Mouse (Mus musculus) liver, embryonic 14.5 days (tissue): ENCODE measurements at regions not wholly inside any gene's neighbourhood (a gene's known extent, or its start where the extent isn't known, plus 50 kb on each side); places are given as distances from the start of the nearest gene placed in this dataset.

Experiments used
- ATAC-seq: fragments of 200-750 bp; cut with Nextera tagmentation; 2 replicates; pipeline ENCODE4 v1.8.0; 2017; ENCODE audit warnings: moderate number of reproducible peaks, mild to moderate bottlenecking, moderate library complexity; ENCODE audit not compliant: insufficient read depth
- DNase-seq, 3 experiments: peaks; one replicate each; pipeline ENCODE4 v3.0.0-alpha.2; 2012 to 2013; ENCODE audit warnings: low read depth in 3 of 3, low spot score in 3 of 3
- H3K27ac ChIP-seq: fragments of 300-500 bp; sonication (generic); 2 replicates; pipeline ENCODE4 v1.5.1; 2014; ENCODE audit warnings: moderate library complexity, mild to moderate bottlenecking, control low read depth, inconsistent platforms
- H3K27me3 ChIP-seq: fragments of 300-500 bp; sonication (generic); 2 replicates; pipeline ENCODE4 v1.6.1; 2014; ENCODE audit warnings: mild to moderate bottlenecking, low read length, moderate library complexity; ENCODE audit not compliant: control insufficient read depth, insufficient read depth
- H3K36me3 ChIP-seq: fragments of 300-500 bp; sonication (generic); replicated peaks from 2 replicates; pipeline ENCODE4 v1.6.1; 2014; ENCODE audit warnings: low read depth; ENCODE audit not compliant: control insufficient read depth, insufficient read depth
- H3K4me1 ChIP-seq, 2 experiments: fragments of 200-500 bp in 1 of 2; fragments of 300-500 bp in 1 of 2; sonication (generic) in 1 of 2; replicated peaks; 2 replicates each; pipeline ENCODE4 v1.6.1; 2012 to 2014; ENCODE audit warnings: antibody characterized with exemption in 1 of 2, inconsistent platforms in 1 of 2, low read length in 1 of 2; ENCODE audit not compliant: control insufficient read depth in 2 of 2, insufficient read depth in 2 of 2
- H3K4me2 ChIP-seq: fragments of 300-500 bp; sonication (generic); 2 replicates; pipeline ENCODE4 v1.6.1; 2014; ENCODE audit warnings: low read depth, mild to moderate bottlenecking, control low read depth, moderate library complexity
- H3K4me3 ChIP-seq, 2 experiments: fragments of 200-500 bp in 1 of 2; fragments of 300-500 bp in 1 of 2; sonication (generic) in 1 of 2; 2 replicates each; pipeline ENCODE4 v1.5.1; 2012 to 2014; ENCODE audit warnings: low read depth in 2 of 2, low read length in 2 of 2, mild to moderate bottlenecking in 2 of 2, control low read depth in 1 of 2, inconsistent platforms in 1 of 2, moderate library complexity in 1 of 2; ENCODE audit not compliant: insufficient read depth in 1 of 2
- H3K9ac ChIP-seq: fragments of 300-500 bp; sonication (generic); replicated peaks from 2 replicates; pipeline ENCODE4 v1.6.1; 2014; ENCODE audit warnings: mild to moderate bottlenecking, control low read depth, moderate library complexity
- H3K9me3 ChIP-seq: fragments of 300-500 bp; sonication (generic); 2 replicates; pipeline ENCODE4 v1.6.1; 2016; ENCODE audit warnings: low read length, mixed read lengths; ENCODE audit not compliant: control insufficient read depth
- CTCF ChIP-seq: IDR thresholded peaks from 2 replicates; pipeline ENCODE4 v1.5.1; 2016; ENCODE audit warnings: antibody characterized with exemption, low read depth, control low read depth
- EP300 ChIP-seq: IDR thresholded peaks from 2 replicates; pipeline ENCODE4 v1.6.1; 2016; ENCODE audit warnings: antibody characterized with exemption, low read depth
- WGBS: fragments of 180-500 bp; shearing (Covaris S2); extraction: QIAGEN DNeasy Blood & Tissue Kit; methylation state at CpG from one replicate; pipeline ENCODE4 v1.1.7; 2014; ENCODE audit not compliant: insufficient replicate concordance; 5-methylcytosine and 5-hydroxymethylcytosine counted together

DNA sequence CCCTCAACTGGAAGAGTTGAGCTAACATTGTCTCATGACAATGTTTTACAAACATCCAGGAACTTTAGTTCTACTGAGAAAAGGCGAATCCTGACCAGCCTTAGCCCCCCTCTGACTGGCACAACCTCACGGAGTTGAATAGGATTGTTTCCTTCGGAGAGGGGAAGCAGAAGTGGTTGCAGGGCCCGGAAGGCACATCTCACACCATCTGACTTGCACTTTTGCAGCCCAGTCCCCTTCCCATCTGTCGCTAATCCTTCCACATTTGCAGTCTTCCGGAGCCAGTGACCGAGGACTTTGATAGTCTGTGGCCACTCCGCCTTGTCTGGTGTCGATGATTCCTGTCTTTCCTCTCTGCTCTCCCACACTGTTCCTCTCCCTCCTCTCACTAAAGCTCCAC, 162.8 kb upstream of the Gadl1 start:
- no peak for DNase-seq
- no peak overlapping the region for H3K4me3 ChIP-seq

DNA sequence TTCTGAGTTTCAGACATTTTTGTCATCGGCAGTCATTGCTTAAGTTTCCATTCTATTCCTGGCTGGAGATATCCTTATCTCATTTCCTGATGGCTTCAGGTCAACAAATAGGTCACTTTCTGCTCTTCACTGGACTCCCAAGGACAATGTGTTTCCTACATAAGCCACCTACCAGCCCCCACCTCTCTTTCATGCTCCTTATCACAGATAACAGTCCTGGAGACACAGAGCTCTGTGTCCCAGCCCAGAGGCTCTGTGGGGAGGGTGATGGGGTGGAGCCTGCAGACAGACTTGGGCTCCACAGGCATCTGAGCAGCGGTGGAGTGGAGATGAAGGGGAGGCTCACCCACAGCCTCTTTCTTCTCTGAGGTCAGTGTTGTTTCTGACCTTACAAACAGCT, 148.8 kb upstream of the Gadl1 start:
- H3K27ac ChIP-seq = no peak overlapping the region
- H3K9me3 ChIP-seq = no peaks in the 10 kb centered on the region
- WGBS = 2% methylated on average over 2 of the region's 2 CpGs
- DNase-seq = no peak
- no peak overlapping the region for H3K4me2 ChIP-seq
- H3K36me3 ChIP-seq = no peaks in the 10 kb centered on the region
- H3K4me3 ChIP-seq = no peak overlapping the region
- ATAC-seq = peak; percentile 52; the same call in 1 of the 2 replicates
- H3K4me1 ChIP-seq = peaks cover 0 to 4% of the 10 kb centered on the region in 2 experiments; a peak in 1 of 4 replicates
- no peak overlapping the region for H3K9ac ChIP-seq
- no peaks in the 10 kb centered on the region for H3K27me3 ChIP-seq
- TF ChIP-seq CTCF (no peak), EP300 (no peak)

More for the DNA sequence above, 162.8 kb upstream of the Gadl1 start:
- H3K9ac ChIP-seq = no peak overlapping the region
- H3K4me1 ChIP-seq = 0 out of 4 replicates have a peak, but pooled peaks cover 0 to 3% of the 10 kb centered on the region in 2 experiments
- WGBS = 20% methylated on average over 9 of the region's 9 CpGs
- no peak overlapping the region for H3K4me2 ChIP-seq
- no peaks in the 10 kb centered on the region for H3K27me3 ChIP-seq
- no peaks in the 10 kb centered on the region for H3K9me3 ChIP-seq
- no peak for TF ChIP-seq CTCF
- no peak overlapping the region for H3K27ac ChIP-seq
- no peaks in the 10 kb centered on the region for H3K36me3 ChIP-seq
- no peak for ATAC-seq

DNA sequence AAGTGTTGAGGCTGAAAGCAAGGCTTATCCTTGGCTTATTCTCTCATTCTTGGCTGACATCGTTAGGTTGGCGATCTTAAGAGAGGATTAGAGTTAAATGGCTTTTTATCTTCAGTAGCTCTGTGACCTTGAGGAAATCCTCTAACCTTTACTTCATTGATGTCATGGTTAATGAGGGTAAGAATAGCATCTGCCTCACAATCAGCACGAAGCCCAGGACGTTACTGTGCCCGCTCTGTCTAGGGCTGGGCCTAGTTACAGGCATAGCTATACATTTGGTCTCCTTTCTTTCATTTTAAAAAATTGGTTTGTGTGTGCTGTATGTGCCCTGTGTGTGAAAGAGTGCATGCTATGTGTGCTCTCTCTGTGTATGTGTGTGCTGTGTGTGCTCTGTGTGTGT, 145.1 kb upstream of the Gadl1 start:
- H3K27me3 ChIP-seq = no peaks in the 10 kb centered on the region
- H3K4me1 ChIP-seq = peaks cover 0 to 4% of the 10 kb centered on the region in 2 experiments; a peak in 1 of 4 replicates
- no peak overlapping the region for H3K4me2 ChIP-seq
- H3K36me3 ChIP-seq = no peaks in the 10 kb centered on the region
- H3K9ac ChIP-seq = no peak overlapping the region
- H3K27ac ChIP-seq = no peak overlapping the region
- no peak for DNase-seq
- no peak overlapping the region for H3K4me3 ChIP-seq
- no peaks in the 10 kb centered on the region for H3K9me3 ChIP-seq
- WGBS = 74% methylated on average over 5 of the region's 5 CpGs
- ATAC-seq = no peak
- TF ChIP-seq CTCF = no peak
- TF ChIP-seq EP300 = no peak

DNA sequence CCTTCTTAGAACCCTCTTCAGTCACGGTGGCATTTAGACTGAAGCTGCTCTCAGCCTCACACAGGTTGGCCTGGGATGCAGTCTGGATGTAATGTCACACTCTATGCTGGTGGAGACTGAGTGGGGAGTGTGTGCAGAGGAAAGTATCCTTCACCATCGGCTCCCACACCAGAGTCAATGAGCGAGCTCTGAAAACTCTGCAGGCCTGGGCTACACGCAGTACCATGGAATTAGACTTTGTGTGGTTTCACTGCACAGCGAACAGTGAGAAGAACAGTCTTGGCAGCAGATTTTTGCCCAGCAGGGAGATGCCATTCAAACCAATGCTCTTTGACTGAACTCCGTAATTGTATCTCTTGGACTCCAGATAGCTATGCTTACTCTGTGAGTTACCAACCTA, 142.8 kb upstream of the Gadl1 start:
- Histone ChIP-seq H3K27me3 (no peaks in the 10 kb centered on the region), H3K36me3 (no peaks in the 10 kb centered on the region), H3K4me2 (no peak overlapping the region), H3K27ac (no peak overlapping the region), H3K4me1 (no peaks in the 10 kb centered on the region), H3K4me3 (no peak overlapping the region), H3K9ac (no peak overlapping the region), H3K9me3 (no peaks in the 10 kb centered on the region)
- DNase-seq = no peak
- no peak for ATAC-seq
- 67% methylated on average over 6 of the region's 6 CpGs for WGBS
- no peak for TF ChIP-seq EP300

DNA sequence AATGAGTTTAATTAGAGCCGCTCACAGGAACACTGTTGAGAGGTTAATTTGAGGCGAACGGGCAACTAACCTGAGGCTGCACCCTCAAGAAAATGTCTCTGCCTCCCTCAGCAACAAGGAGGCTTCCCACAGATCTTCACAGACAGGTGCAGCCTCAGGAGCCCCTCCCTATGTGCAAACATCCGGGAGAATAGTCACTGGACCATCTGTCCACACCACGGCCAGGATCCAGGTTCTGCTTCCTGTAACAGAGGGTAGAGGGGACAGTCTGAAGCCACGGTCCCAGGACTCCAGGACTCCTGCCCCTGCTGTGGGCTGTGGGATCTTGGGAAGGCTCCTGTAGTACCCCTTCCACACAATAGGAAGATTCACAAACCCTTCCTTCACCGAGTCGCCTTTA, 134.1 kb upstream of the Gadl1 start:
- WGBS = 63% methylated on average over 8 of the region's 8 CpGs
- Histone ChIP-seq H3K4me2 (no peak overlapping the region), H3K27ac (no peak overlapping the region), H3K4me3 (no peak overlapping the region), H3K27me3 (no peaks in the 10 kb centered on the region), H3K4me1 (no peaks in the 10 kb centered on the region), H3K9me3 (no peaks in the 10 kb centered on the region), H3K36me3 (no peaks in the 10 kb centered on the region), H3K9ac (no peak overlapping the region)
- no peak for DNase-seq
- ATAC-seq = no peak
- TF ChIP-seq EP300 (no peak), CTCF (no peak)
